ENCODE assay signal across 8 mouse cellular contexts in genomic region chr6:83316022-83316421, GRCm38 (mm10). TPM values are rescaled to one million over a fixed set of nuclear protein-coding genes. Genes with fewer than 3 reads are reported as not detected.
DNase-seq lines count a peak whose midpoint lies in the region; ATAC-seq and TF ChIP-seq lines count a peak whose summit lies in the region.

No protein-coding gene starts in this region.

- peak; percentile 50 for ATAC-seq in G1E (ENCODE audit: extremely low read depth, insufficient number of reproducible peaks, low FRiP score, poor library complexity, severe bottlenecking)
- no peak for ATAC-seq in embryonic facial prominence, embryonic 13.5 days (ENCODE audit: insufficient number of reproducible peaks, insufficient read depth, low FRiP score, low TSS enrichment, low read depth)
- no peak for ATAC-seq in kidney, postnatal 0 days (replicated peaks; ENCODE audit: low FRiP score, low read depth)
- ATAC-seq in neural tube, embryonic 11.5 days (ENCODE audit: insufficient read depth, low FRiP score, low TSS enrichment) = no peak

- no peaks in the 10 kb centered on the region for H3K27me3 ChIP-seq in G1E (ENCODE audit: insufficient read depth, low read length)
- no peaks in the 10 kb centered on the region for H3K27me3 ChIP-seq in embryonic facial prominence, embryonic 13.5 days
- H3K27me3 ChIP-seq in kidney, postnatal 0 days (ENCODE audit: insufficient read depth, low read length) = no peaks in the 10 kb centered on the region
- H3K27me3 ChIP-seq in neural tube, embryonic 11.5 days (ENCODE audit: control insufficient read depth, insufficient read depth, low read length) = no peaks in the 10 kb centered on the region

- peaks cover 45% of the 10 kb centered on the region for H3K36me3 ChIP-seq in G1E (replicated peaks)
- H3K36me3 ChIP-seq in embryonic facial prominence, embryonic 13.5 days = peaks cover 20% of the 10 kb centered on the region
- 0 out of 2 replicates have a peak, but pooled peaks cover 2% of the 10 kb centered on the region for H3K36me3 ChIP-seq in kidney, postnatal 0 days (ENCODE audit: insufficient read depth, low read length)
- peaks cover 6% of the 10 kb centered on the region; the same call in 1 of the 2 replicates for H3K36me3 ChIP-seq in neural tube, embryonic 11.5 days (ENCODE audit: control insufficient read depth, insufficient read depth, low read length)

- peak in 1 of 2 experiments; percentile 8 for DNase-seq in layer of hippocampus, adult 2 months (ENCODE audit: low spot score in 2 of 2)
- no peak for DNase-seq in layer of hippocampus, postnatal 25 days (ENCODE audit: extremely low spot score in 1 of 2, low spot score in 1 of 2)
- peak; percentile 59 for DNase-seq in G1E (ENCODE audit: low spot score)
- peak; percentile 68 for DNase-seq in kidney, postnatal 0 days (ENCODE audit: low spot score)
- peak; percentile 69 for DNase-seq in neural tube, embryonic 11.5 days (ENCODE audit: low spot score)
- DNase-seq in urinary bladder, postnatal 10 days (ENCODE audit: low spot score) = no peak
- no peak for DNase-seq in cerebellum, adult 11-12 months

- H3K9me3 ChIP-seq in G1E (replicated peaks) = no peaks in the 10 kb centered on the region
- H3K9me3 ChIP-seq in embryonic facial prominence, embryonic 13.5 days = no peaks in the 10 kb centered on the region
- H3K9me3 ChIP-seq in kidney, postnatal 0 days (replicated peaks; ENCODE audit: low read length) = no peaks in the 10 kb centered on the region
- no peaks in the 10 kb centered on the region for H3K9me3 ChIP-seq in neural tube, embryonic 11.5 days (ENCODE audit: control insufficient read depth, low read length)

- H3K4me3 ChIP-seq in layer of hippocampus, adult 2 months = peak overlapping the region; percentile 7; the same call in 1 of the 2 replicates
- H3K4me3 ChIP-seq in G1E (ENCODE audit: low read depth, low read length) = peak overlapping the region; percentile 99; the same call in 1 of the 2 replicates
- peak overlapping the region; percentile 89 for H3K4me3 ChIP-seq in embryonic facial prominence, embryonic 13.5 days
- no peak overlapping the region for H3K4me3 ChIP-seq in kidney, postnatal 0 days (replicated peaks; ENCODE audit: low read depth, low read length)
- peak overlapping the region; percentile 9; the same call in 1 of the 2 replicates for H3K4me3 ChIP-seq in neural tube, embryonic 11.5 days (ENCODE audit: low read depth, low read length)

- WGBS in embryonic facial prominence, embryonic 13.5 days = 3% methylated on average over 10 of the region's 10 CpGs
- WGBS in kidney, postnatal 0 days = 1% methylated on average over 10 of the region's 10 CpGs
- WGBS in neural tube, embryonic 11.5 days = 3% methylated on average over 10 of the region's 10 CpGs

- no peak overlapping the region for H3K27ac ChIP-seq in layer of hippocampus, adult 2 months
- peak overlapping the region; percentile 11; the same call in 1 of the 2 replicates for H3K27ac ChIP-seq in embryonic facial prominence, embryonic 13.5 days
- no peak overlapping the region for H3K27ac ChIP-seq in kidney, postnatal 0 days
- H3K27ac ChIP-seq in neural tube, embryonic 11.5 days (ENCODE audit: low read depth, low read length) = no peak overlapping the region

- H3K4me1 ChIP-seq in G1E (ENCODE audit: insufficient read depth, low read depth, low read length) = peaks cover 63% of the 10 kb centered on the region
- peaks cover 18% of the 10 kb centered on the region for H3K4me1 ChIP-seq in embryonic facial prominence, embryonic 13.5 days
- H3K4me1 ChIP-seq in kidney, postnatal 0 days (replicated peaks; ENCODE audit: insufficient read depth, low read length) = no peaks in the 10 kb centered on the region; the same call in 1 of the 2 replicates
- H3K4me1 ChIP-seq in neural tube, embryonic 11.5 days (ENCODE audit: control insufficient read depth, insufficient read depth, low read length) = 0 out of 2 replicates have a peak, but pooled peaks cover 6% of the 10 kb centered on the region

- H3K9ac ChIP-seq in embryonic facial prominence, embryonic 13.5 days = 0 out of 2 replicates have a peak overlapping the region, but pooled peaks have one; percentile 58
- H3K9ac ChIP-seq in kidney, postnatal 0 days (ENCODE audit: low read depth, low read length) = no peak overlapping the region
- H3K9ac ChIP-seq in neural tube, embryonic 11.5 days (ENCODE audit: low read length) = 0 out of 2 replicates have a peak overlapping the region, but pooled peaks have one; percentile 3

- peak overlapping the region; percentile 76 for H3K4me2 ChIP-seq in embryonic facial prominence, embryonic 13.5 days
- H3K4me2 ChIP-seq in kidney, postnatal 0 days (ENCODE audit: low read length) = peak overlapping the region; percentile 98
- peak overlapping the region; percentile 76 for H3K4me2 ChIP-seq in neural tube, embryonic 11.5 days (ENCODE audit: low read depth)

- no peak for TF ChIP-seq CTCF in layer of hippocampus, adult 2 months (conservative IDR thresholded peaks at IDR 0.05)
- TF ChIP-seq CTCF in G1E (IDR thresholded peaks at IDR 0.05; ENCODE audit: low read depth, low read length) = no peak
- no peak for TF ChIP-seq CTCF in kidney, postnatal 0 days (IDR thresholded peaks at IDR 0.05; ENCODE audit: low read depth)

RNA-seq across cellular contexts. Expression of gene Mthfd2, which starts 9.7 kb away (rescaled TPM):
- total RNA-seq in layer of hippocampus, adult 2 months (2021) = 1 to 10 TPM; 5.8 to 7.1 TPM
- total RNA-seq in layer of hippocampus, postnatal 25 days (2021) = 1 to 10 TPM; 5.3 to 7.2 TPM
- total RNA-seq in G1E (2014; fragmentation: Nextera tagmentation) (36.6 and 37.9 TPM in 2 replicates), G1E (2017) (26.2 and 31.5 TPM in 2 replicates)
- 35.8 and 39.8 TPM in 2 replicates for polyA plus RNA-seq in G1E (2012)
- polyA plus RNA-seq in embryonic facial prominence, embryonic 13.5 days (2015; fragmentation: Nextera tagmentation; extraction: Ambion mirVana) = 36.3 and 37.0 TPM in 2 replicates
- 21.6 and 25.8 TPM in 2 replicates for polyA plus RNA-seq in kidney, postnatal 0 days (2015; fragmentation: Nextera tagmentation; extraction: Ambion mirVana)
- 43.1 and 45.7 TPM in 2 replicates for polyA plus RNA-seq in neural tube, embryonic 11.5 days (2014; fragmentation: Nextera tagmentation; extraction: Ambion mirVana)

RNA-seq across cellular contexts. Expression of gene Mob1a, which starts 9.8 kb away (rescaled TPM):
- total RNA-seq in layer of hippocampus, adult 2 months (2021) = 10 to 100 TPM; 16.2 to 22.2 TPM
- total RNA-seq in layer of hippocampus, postnatal 25 days (2021) = 10 to 100 TPM; 19.3 to 19.5 TPM
- total RNA-seq in G1E (2014; fragmentation: Nextera tagmentation) (111 and 119 TPM in 2 replicates), G1E (2017) (236 and 238 TPM in 2 replicates)
- polyA plus RNA-seq in G1E (2012) = 142 and 156 TPM in 2 replicates
- 60.1 and 65.1 TPM in 2 replicates for polyA plus RNA-seq in embryonic facial prominence, embryonic 13.5 days (2015; fragmentation: Nextera tagmentation; extraction: Ambion mirVana)
- 46.8 and 50.6 TPM in 2 replicates for polyA plus RNA-seq in kidney, postnatal 0 days (2015; fragmentation: Nextera tagmentation; extraction: Ambion mirVana)
- polyA plus RNA-seq in neural tube, embryonic 11.5 days (2014; fragmentation: Nextera tagmentation; extraction: Ambion mirVana) = 69.5 and 72.3 TPM in 2 replicates

RNA-seq across cellular contexts. Expression of gene Bola3, which starts 32.9 kb away (rescaled TPM):
- 10 to 100 TPM; 46.0 to 49.4 TPM for total RNA-seq in layer of hippocampus, adult 2 months (2021)
- total RNA-seq in layer of hippocampus, postnatal 25 days (2021) = 10 to 100 TPM; 49.2 to 51.6 TPM
- total RNA-seq in G1E (2014; fragmentation: Nextera tagmentation) (191 and 283 TPM in 2 replicates), G1E (2017) (109 and 131 TPM in 2 replicates)
- polyA plus RNA-seq in G1E (2012) = 60.2 and 60.6 TPM in 2 replicates
- polyA plus RNA-seq in embryonic facial prominence, embryonic 13.5 days (2015; fragmentation: Nextera tagmentation; extraction: Ambion mirVana) = 115 and 121 TPM in 2 replicates
- polyA plus RNA-seq in kidney, postnatal 0 days (2015; fragmentation: Nextera tagmentation; extraction: Ambion mirVana) = 231 and 242 TPM in 2 replicates
- polyA plus RNA-seq in neural tube, embryonic 11.5 days (2014; fragmentation: Nextera tagmentation; extraction: Ambion mirVana) = 106 and 115 TPM in 2 replicates

Comparison
In these comparisons a context has a peak if more than half of its experiments do, and no peak if none do; other contexts are left out.
1. DNase-seq: peak in G1E (single experiment), kidney, postnatal 0 days (single experiment) and neural tube, embryonic 11.5 days (single experiment); none in layer of hippocampus, postnatal 25 days (0 of 2), urinary bladder, postnatal 10 days (single experiment) and cerebellum, adult 11-12 months (single experiment).
2. Peak in every context shown above with its lines, with median percentiles within 50 percentile points of each other: H3K4me2 ChIP-seq.